Mouse (Mus musculus): ENCODE measurements around the gene Bmpr1a.

Bmpr1a gene

DNA sequence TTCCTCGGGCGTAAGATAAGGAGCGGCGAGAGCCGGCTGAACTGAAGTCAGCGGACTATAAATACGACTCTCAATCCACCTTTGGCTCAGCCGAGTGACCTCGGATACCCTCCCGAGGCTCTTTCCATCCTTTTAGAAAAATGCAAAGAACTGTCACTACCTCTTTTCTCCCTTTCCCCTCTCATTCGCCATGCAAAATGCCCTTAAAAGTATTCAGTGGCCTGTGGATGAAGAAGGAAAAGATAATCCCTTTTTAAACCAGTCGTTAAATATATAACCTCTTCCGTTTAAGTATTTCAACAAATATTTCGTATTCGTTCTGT lies at the start of gene Bmpr1a:
TSS of gene Bmpr1a (minus strand) at position 17 of the 323 bp plus-strand sequence.
- no peak for DNase-seq (ENCODE audit: low read depth in 1 of 2, low spot score in 2 of 2)

DNA sequence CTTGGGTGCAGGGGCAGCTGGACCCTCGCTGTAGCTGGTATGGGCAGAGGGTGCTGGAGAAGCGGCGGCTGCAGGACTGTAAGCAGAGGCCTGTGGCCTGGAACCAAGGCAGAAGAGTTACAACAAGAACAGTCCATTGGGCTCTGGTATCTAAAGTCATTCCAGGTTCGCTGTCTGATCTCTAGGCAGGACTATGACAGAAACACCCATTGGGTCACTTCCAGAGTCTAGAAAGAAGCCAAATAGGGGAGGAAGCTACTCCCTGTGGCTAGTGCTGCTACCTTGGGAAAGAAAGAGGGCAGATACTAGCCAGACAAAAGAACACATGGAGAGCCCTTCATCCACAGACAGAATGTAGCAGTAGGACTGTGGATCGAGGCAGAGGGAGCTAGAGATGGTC lies 49.1 kb upstream of the Bmpr1a start:
- DNase-seq (ENCODE audit: low read depth in 1 of 2, low spot score in 2 of 2) = no peak

DNA sequence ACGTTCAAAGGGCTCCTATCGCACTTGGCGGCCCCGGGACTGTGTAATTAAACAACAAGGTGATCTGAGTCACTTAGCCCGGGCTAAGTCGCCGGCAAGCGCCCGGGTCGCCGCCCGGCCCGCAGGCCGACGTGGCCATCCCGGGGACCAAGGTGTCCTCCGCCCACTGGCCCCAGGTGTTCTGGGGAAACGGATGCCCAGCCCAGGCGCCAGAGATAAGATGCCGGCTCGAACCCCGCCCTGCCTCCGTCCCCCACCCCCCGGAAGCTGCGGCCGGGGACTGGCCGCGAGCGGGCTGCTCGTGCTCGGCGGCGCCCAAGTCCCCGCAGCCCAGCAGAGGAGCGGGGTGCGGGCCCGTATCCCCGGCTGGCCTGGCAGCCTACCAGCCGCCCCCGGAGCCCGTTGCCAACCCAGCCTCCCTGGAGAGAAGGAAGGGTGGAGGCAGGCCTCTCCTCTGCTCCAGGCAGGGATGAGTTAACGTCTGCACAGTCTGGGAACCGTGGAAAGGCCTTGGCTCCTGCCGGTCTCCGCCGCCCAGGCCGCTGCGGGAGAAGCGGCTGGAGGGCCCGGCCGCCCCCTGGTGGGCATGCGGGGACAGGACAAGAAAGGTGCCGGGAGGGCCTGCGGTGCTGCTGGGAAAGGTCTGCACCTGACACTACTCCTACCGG lies 46.0 kb upstream of the Bmpr1a start:
- DNase-seq (ENCODE audit: low read depth in 1 of 2, low spot score in 2 of 2) = no peak

DNA sequence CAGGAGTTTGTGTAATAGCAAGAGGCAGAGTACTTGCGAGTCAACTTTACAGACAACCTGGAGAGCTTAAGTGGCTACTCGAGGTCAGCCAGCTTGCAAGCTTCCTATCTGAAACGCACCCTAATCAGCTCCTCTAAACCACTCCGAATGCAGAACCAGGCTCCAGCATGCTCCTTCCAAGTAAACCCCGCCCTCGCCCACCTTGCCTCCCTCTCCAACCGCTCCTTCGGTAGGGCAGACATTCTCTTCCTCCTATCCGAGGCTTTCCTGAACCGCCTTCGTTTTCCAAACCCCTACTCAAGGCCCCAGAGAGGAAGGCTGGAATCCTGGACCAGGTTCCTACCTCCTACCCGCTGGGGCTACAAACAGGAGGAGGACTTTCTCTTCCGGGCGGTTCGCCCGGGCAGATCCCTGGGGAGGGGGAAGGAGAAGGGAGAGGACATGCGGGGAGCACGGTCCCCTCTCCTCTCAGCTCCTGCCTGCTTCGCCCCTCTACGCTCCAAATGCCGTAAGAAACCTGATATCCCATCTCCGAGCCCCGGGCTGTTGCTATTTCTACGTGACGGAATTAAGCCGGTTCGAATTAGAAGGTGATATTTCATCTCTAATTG lies 45.4 kb upstream of the Bmpr1a start:
- no peak for DNase-seq (ENCODE audit: low read depth in 1 of 2, low spot score in 2 of 2)

DNA sequence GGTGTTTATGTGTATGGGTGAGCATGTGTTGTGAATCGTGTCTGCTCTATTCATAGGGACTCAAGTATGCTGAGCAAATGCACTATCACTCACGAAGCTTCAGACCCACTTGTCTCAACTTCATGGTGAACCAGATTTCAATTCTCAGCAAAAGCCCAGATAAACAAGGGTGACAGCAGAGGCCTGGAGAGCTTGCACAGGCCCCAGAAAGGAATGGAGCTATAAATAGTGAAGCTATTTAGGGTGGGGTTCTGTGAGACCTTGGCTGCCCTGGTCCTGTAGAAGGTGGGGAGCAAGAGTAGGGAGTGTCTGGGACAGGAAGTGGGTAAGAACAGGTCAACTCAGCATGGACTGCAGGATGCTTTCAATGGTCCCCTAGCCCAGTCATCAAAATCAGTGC lies 41.4 kb upstream of the Bmpr1a start:
- DNase-seq (ENCODE audit: low read depth in 1 of 2, low spot score in 2 of 2) = no peak

DNA sequence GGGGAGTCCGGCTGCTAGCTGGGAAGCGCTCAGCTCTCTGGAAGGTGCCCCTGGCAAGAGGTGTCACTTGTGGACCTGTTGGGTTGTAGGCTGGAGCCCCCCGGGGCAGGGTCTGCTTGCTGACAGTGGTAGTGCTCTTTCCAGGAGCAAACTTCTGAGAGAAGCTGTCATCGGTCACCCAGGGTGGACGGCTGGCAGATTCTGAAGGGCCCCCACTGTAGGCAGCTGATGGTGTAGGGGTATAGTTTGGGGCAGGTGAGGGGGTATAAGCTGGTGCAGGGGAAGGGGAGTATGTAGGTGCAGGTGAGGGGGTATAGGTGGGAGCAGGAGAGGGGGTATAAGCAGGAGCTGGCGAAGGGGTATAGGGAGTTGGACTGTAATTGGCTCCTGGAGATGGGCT lies 40.9 kb upstream of the Bmpr1a start:
- no peak for DNase-seq (ENCODE audit: low read depth in 1 of 2, low spot score in 2 of 2)

DNA sequence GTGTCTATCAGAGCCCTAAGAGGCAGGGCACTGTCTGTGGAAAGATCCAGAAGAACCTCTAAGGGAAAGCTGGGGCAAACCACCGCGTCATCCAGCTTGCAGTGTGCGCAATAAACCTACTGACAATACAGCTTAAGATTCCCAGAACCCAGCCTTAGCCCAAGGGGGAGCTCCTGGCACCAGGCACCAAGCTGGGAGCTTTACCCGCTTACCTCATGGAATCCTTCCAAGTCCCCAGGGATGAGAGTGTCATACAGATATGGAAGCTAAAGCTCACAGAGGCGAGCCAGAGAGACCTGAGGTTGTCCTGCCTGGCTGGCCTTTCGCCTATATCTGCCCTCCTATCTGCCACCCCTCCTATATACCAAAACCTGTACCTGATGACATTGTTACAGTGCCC lies 40.5 kb upstream of the Bmpr1a start:
- no peak for DNase-seq (ENCODE audit: low read depth in 1 of 2, low spot score in 2 of 2)

DNA sequence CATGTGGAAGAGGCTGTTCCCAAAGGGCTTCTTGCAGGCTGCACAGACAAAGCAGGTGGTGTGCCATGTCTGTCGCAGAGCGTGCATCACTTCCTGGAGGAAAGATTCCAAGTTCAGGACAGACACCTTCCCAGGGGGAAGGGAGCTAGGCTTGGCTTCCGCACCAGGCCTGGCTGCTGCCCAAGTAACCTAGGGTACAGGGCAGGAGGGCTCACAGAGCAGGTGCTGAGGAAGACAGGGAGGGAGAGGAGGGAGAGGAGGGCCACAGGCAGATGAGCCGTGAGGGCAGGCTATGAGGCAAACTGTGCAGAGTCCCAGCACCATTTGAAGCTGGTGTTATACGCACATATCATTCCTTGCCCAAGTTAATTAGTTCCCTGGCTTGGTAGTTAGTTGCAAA lies 38.8 kb upstream of the Bmpr1a start:
- DNase-seq (ENCODE audit: low read depth in 1 of 2, low spot score in 2 of 2) = no peak

DNA sequence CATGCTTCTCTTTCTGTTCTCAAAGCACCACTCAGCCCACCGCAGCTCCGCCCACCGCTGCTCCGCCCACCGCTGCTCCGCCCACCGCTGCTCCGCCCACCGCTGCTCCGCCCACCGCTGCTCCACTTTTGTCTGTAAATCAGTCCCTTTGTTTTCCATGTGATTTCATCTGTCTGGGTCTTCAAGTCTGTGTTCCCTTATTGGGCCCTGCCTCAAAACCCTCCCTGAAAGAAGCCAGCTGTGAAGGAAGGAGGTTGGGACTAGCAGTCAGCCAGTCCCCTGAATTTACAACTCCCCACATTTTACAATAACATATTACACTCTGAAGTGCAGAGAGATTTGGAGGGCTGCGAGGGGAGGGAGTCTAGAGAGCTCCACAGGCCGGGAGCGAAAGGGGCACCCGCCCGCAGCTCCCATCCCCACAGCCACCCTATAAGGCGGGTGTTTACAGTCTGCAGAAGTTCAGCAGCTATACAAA lies 37.6 kb upstream of the Bmpr1a start:
- DNase-seq (ENCODE audit: low read depth in 1 of 2, low spot score in 2 of 2) = no peak

DNA sequence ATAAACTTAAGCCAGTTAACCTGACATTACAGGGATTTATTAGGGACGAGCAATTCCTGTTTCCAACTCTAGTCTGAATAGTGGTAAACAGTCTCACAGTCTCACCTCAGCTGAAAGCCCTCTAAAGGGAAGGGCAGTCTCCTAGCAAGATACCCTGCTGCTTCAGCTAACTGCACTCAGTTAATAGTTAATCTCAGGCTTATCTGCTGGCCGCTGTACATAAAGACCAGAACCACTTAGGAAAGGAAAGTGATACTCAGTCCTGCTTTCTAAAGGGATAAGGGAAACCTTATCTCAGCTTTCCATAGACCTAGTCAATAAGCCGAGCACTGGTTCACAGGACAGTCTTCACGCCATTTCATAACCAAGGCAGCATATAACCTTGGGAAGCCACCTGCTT lies 32.7 kb upstream of the Bmpr1a start:
- DNase-seq (ENCODE audit: low read depth in 1 of 2, low spot score in 2 of 2) = no peak

DNA sequence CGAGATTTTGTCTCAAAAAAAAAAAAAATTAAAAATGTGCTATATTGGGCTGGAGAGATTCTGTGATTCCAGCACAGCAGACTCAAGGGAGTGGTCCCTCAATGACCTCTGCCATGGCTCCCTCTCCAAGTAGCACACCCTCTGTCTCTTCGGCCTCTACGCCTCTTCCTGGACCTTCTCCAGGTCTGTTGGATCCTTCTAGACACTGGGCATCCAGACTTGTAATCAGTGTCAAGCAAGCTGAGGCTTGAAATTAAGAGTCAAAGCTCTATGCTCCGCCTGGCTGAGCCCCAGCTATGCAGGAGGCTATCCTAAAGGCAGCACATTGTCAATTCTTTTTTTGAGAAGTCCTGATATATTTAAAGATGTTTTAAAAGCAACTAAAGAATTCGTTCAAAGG lies 30.4 kb upstream of the Bmpr1a start:
- DNase-seq (ENCODE audit: low read depth in 1 of 2, low spot score in 2 of 2) = no peak

DNA sequence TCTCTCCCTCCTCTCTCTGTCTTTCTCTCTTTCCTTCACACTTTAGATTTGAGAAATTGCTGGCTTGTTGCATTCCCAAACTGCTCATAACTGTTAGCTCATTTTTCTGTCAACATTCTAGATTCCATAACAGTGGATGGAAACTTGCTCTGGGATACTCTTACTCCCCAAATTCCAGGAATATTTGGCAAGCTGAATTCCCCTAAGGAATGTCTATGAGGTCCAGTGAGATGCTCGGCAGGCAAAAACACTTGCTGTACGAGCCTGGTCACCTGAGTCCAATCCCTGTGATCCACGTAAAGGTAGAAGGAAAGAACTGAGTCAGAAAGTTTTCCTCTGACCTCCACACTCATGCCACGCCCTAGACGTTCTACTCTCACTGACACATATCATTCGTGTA lies 29.4 kb upstream of the Bmpr1a start:
- DNase-seq (ENCODE audit: low read depth in 1 of 2, low spot score in 2 of 2) = no peak

DNA sequence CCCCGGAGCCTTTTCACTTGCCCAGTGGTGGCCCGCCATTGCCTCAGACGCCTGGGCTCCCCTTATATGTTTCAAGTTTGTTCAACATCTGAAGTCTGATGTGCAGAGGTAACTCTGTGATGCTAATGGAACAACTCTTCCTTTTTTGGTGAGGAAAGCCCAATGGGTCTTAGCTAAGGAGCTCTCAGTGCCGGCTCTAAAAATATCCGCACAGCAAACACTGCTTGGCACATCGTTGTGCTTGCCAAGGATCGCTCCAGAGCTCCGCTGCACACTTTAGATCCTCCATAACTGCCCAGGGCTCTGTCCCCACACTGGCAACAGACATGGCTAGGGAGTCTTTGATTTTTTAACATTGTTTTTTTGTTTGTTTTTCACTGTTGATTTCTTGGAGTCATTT lies 25.7 kb upstream of the Bmpr1a start:
- no peak for DNase-seq (ENCODE audit: low read depth in 1 of 2, low spot score in 2 of 2)

DNA sequence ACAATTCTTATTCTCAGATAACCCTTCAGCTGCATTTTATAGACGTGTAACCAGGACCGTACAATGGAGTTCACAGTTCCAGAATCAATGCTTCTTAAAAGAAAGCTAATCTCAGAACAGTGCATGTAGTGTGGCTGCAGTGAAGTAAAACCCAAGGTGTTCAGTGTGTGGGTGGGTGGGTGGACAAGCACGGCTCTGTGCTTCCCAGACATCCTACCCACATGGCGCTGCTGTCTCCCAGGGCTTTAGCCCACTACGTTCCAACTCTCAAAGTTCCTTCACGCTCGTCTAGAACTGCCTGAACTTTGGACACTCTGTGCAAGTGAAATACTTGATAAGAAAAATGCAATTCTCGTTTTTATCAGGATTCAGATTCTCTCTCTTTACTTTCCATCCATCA lies 19.6 kb upstream of the Bmpr1a start, which contains the start of gene 9230112D13Rik:
TSS of gene 9230112D13Rik (minus strand) at position 101 of the 400 bp plus-strand sequence.
- no peak for DNase-seq (ENCODE audit: low read depth in 1 of 2, low spot score in 2 of 2)

DNA sequence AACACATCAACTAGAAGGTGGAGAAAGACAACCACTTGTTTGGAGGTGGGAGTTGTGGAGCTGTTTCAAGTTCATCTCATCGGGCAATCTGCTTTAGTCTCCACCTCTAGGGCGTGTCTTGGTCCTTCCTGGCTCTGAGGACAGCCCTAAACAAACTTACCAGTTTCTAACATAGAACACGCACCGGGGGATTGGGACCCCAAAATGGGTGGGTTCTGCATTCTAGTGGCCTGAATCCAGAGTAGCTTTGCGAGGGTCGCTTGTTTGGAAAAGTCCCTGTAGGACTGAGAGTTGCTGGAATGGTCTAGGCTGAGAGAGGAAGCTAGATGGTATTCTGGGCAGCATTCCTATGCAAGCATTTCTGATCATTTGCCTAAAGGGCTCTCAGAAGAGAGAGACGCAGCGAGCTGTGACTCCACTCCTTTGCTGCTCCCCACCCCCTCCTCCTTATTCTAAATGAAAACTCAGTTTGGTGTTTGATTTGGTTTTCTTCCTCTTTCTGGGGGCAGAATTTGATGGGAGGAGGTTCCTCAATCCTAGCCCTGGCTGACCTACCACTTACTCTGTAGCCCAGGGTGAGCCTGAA lies 14.9 kb upstream of the Bmpr1a start:
- no peak for DNase-seq (ENCODE audit: low read depth in 1 of 2, low spot score in 2 of 2)

DNA sequence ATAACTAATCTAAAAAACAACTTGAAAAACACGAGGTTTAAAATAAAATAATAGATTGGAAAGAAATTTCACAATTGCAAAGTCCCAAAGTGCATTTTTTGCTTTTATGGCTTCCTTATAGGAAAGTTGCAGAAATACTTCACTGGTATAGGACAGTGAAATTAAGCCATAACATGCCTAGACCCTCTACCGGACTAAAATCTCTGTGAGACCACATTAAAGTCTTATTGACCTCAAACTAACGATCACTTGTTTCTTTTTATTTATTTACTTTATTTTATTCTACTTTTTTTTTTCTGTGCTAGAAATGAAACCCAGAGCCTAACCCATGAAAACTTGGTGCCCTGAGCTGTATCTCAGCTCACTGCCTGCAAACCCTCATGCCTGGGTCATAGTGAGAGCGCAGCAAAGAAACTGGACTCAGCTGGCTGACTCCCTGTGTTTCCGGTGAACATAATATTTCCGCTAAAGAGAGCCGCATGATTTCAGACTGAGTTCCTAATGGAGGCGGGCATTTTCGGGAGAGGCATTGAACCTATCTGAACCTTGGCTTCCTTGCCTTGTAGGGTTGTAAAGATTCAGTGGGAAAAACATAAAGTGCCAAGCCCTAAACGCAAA lies 13.9 kb upstream of the Bmpr1a start:
- no peak for DNase-seq (ENCODE audit: low read depth in 1 of 2, low spot score in 2 of 2)

DNA sequence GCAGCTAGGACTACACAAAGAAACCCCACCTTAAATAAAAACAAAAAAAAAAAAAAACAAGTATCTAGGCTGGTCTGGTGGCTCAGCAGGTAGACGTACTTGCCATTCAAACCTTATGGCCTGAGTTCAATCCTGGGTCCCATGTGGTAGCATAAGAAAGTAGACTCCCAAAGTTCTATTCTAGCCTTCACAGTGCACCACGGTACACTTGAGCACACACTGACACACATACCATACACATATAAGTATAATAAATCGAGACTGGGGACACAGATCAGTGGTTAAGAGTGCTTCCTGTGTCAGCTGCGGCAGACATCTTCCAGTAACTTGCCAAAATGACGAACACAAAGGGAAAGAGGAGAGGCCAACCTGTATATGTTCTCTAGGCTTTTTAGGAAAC lies 12.7 kb upstream of the Bmpr1a start:
- no peak for DNase-seq (ENCODE audit: low read depth in 1 of 2, low spot score in 2 of 2)

DNA sequence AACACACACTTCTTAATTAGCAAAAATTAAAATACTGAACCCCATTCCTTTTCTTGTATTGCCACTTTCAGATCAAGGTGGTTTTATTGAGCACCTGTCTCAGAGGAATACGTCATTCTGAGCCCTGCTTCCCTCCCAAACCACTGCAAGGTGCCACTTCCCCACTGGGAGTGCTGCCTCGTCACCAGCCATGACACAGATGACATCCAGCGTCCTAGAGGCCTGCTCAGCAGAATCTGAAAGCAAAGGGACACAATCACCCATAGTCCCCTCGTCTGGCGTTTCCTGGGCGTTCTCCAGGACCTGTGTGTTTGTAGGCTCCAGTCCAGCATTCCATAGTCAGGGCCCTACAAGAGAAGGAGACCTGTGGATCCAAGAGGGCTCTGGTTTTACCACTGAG lies 11.0 kb upstream of the Bmpr1a start:
- DNase-seq (ENCODE audit: low read depth in 1 of 2, low spot score in 2 of 2) = no peak

DNA sequence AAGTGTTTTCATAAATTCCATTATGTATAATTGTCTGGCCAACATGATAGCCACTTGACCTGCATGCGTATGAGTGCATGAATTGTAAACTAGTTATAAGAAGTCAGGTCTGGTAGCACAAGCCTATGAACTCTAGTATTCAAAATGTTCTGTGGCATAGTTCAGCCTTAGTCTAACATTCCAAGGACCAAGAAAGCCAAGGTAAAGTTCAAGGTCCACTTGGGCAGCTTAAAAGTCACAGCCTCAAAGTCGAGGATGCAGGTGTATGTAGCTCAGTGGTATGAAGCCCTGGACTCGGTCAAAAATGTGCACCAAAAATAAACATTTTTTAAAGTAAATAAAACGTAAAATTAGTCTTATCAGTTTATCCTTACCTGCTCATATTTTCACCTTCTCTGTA lies 9.5 kb upstream of the Bmpr1a start:
- DNase-seq (ENCODE audit: low read depth in 1 of 2, low spot score in 2 of 2) = no peak

DNA sequence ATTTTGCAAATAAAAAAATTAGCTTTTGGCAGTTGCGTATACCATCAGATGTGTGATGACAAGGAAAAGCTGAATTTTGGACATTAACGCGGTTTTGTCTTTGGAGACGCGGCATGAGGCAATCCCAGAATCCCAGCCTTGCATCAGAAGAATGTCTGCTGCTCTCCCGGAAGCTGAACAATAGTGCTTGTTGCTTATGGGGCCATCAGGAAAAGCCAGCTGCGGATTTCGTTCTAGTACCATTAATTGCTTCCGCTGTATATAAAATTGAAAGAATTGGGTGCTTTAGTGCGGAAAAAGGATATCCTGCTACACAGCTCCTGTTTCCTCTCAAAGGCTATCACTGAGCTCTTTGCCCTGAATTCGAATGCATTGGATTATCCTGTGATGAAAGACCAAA lies 8.8 kb upstream of the Bmpr1a start:
- no peak for DNase-seq (ENCODE audit: low read depth in 1 of 2, low spot score in 2 of 2)

DNA sequence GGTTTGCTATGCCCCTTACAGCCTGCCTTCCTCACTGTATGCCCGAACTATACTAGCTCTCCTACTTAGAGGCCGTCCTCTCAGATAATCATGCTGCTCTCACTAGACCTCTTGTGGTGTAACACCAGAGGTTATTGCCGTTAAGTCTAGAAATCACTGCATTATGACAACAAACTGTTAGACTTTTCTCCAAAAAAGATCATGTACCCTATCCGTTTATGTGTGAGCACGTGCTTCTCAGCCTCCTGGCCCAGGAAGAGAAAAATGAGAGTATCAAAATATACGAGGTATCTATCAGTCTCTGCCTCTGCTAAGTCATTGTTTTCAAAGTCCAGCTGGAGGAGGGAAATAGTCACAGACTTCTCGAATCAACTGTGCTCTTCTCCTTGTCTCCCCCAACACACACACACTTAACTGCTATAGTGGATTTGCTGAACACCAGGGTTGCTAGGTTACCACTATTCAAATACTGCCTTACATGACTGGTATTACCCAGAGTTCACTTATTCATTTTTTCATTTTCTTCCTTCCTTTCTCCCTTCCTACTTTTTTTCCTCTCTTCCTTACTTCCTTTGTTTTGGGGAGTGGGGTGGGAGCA lies 5.8 kb upstream of the Bmpr1a start:
- DNase-seq (ENCODE audit: low read depth in 1 of 2, low spot score in 2 of 2) = no peak
